Mouse (Mus musculus) brain, embryonic 14.5 days (tissue): ENCODE results near the gene Kcnk15.

Experiments
- CTCF ChIP-seq: fragments of 200-500 bp; IDR thresholded peaks from 2 replicates; pipeline ENCODE4 v1.5.1; 2012; ENCODE audit warnings: inconsistent platforms, mild to moderate bottlenecking, moderate library complexity, borderline replicate concordance; ENCODE audit not compliant: insufficient read depth, insufficient read length; ENCODE audit errors: extremely low read depth
- POLR2A ChIP-seq: fragments of 200-500 bp; IDR thresholded peaks from 2 replicates; pipeline ENCODE4 v1.6.1; 2012; ENCODE audit warnings: mild to moderate bottlenecking, inconsistent platforms, borderline replicate concordance; ENCODE audit not compliant: poor library complexity, insufficient read depth, insufficient read length, severe bottlenecking; ENCODE audit errors: extremely low read depth

DNA sequence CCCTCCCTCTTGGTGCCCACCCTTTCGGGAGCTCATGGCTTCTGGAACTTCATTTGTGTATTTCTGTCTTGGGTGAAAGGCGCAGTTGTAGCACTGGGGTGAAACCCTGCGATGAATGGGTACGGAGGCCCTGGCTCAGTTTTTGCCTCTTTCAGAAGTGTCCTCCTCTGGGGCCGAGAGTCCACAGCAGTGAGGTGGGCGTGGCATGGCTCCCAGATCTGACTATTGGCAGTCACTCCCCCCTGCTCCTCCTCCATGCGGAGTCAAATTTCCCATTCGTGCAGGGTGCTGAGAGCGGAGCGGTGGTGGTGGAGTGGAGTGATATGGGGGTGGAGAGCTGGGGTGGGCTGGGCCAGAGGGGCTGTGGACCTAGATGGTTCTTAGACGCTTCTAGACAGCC lies 29.7 kb upstream of the Kcnk15 start:
- no peak for TF ChIP-seq CTCF
- no peak for TF ChIP-seq POLR2A
